Mouse (Mus musculus) limb, embryonic 15.5 days (tissue): Measurements from ENCODE around the gene Ndufa6. TPM values are rescaled to one million over a fixed set of nuclear protein-coding genes. Genes with fewer than 3 reads are reported as not detected.

ENCODE experiments used
- microRNA-seq: library from miRNA; unstranded; fragments of <30 nt; microRNA quantifications from one replicate; pipeline ENCODE4, GENCODE M21; 2016
- polyA plus RNA-seq: library from polyadenylated mRNA; unstranded; fragments of >200 nt; fragmentation: Nextera tagmentation; extraction: Ambion mirVana; gene quantifications from 2 replicates; pipeline ENCODE4 v1.2.1, GENCODE M21; 2015

The Ndufa6 gene
- polyA plus RNA-seq, 1 experiment from 2014 or later, result 281 TPM

Small RNA genes within 50 kb of the gene (microRNA-seq; reads per million reads assigned to microRNA genes)
- gene Mir7684, result not detected

Other genes with a start within 250 kb of the Ndufa6 start
- 24.6 and 28.8 TPM in 2 replicates for gene Ccdc134, start 226.4 kb downstream of the Ndufa6 start, polyA plus RNA-seq
- gene Srebf2, start 207.1 kb downstream of the Ndufa6 start, polyA plus RNA-seq, result 155 and 165 TPM in 2 replicates
- 0.25 and 0.40 TPM in 2 replicates for gene Shisa8, start 141.5 kb downstream of the Ndufa6 start, polyA plus RNA-seq
- gene Tnfrsf13c, start 130.0 kb downstream of the Ndufa6 start, polyA plus RNA-seq, result 0.19 and 0.29 TPM in 2 replicates
- gene Cenpm, start 109.6 kb downstream of the Ndufa6 start, polyA plus RNA-seq, result 48.5 and 49.5 TPM in 2 replicates
- not detected in 2 replicates for gene 1500009C09Rik, start 101.9 kb downstream of the Ndufa6 start, polyA plus RNA-seq
- gene Sept3, start 79.4 kb downstream of the Ndufa6 start, polyA plus RNA-seq, result 5.5 and 8.4 TPM in 2 replicates
- gene Wbp2nl, start 55.4 kb downstream of the Ndufa6 start, polyA plus RNA-seq, result 0.10 and 0.12 TPM in 2 replicates
- gene Naga, start 15.4 kb downstream of the Ndufa6 start, polyA plus RNA-seq, result 56.6 and 62.5 TPM in 2 replicates
- 22.9 and 25.0 TPM in 2 replicates for gene Pheta2, start 15.4 kb downstream of the Ndufa6 start, polyA plus RNA-seq
- gene Smdt1, start 15.4 kb downstream of the Ndufa6 start, polyA plus RNA-seq, result 262 and 273 TPM in 2 replicates
- 6.0 and 7.4 TPM in 2 replicates for gene Cyp2d22, start 25.9 kb upstream of the Ndufa6 start, polyA plus RNA-seq
- gene Cyp2d11, start 39.7 kb upstream of the Ndufa6 start, polyA plus RNA-seq, result not detected in 2 replicates
- not detected in 2 replicates for gene Cyp2d10, start 52.9 kb upstream of the Ndufa6 start, polyA plus RNA-seq
- gene Cyp2d9, start 79.1 kb upstream of the Ndufa6 start, polyA plus RNA-seq, result 0.23 TPM in 1 of 2 replicates, not detected in the other
- not detected in 2 replicates for gene Cyp2d12, start 200.8 kb upstream of the Ndufa6 start, polyA plus RNA-seq